ENCODE assay signal across 11 mouse cellular contexts in the genomic region with DNA sequence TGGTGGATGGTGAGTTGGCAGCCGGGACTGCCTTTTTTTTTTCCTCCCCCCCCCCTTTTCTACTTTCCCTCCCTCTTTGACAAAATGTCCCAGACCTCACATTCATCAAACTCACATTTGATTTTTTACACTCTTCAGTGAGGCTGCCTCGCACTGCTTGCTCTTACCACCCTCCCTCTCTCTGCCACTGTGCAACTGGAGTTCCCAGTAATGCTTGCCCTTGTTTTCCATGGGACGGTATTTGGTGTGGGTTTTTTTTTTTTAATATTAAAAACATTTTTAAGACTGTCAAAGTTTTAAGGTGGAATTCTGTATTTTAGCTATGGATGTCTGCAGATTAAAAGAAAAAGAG.
DNase-seq lines count a peak whose midpoint lies in the region; ATAC-seq and TF ChIP-seq lines count a peak whose summit lies in the region.
"Had no signal": no experiment of that assay in that cellular context is flagged by ENCODE, and none has a peak within 500 bp of the region (broad histone marks: within the 10 kb centered on the region; RNA-seq: fewer than 3 reads in every experiment).

No protein-coding gene starts in this region.

- H3K27me3 ChIP-seq in forebrain, embryonic 13.5 days, result no peaks in the 10 kb centered on the region
- H3K27me3 ChIP-seq in hindbrain, postnatal 0 days (ENCODE audit: insufficient read depth, low read length), result no peaks in the 10 kb centered on the region
- no peaks in the 10 kb centered on the region for H3K27me3 ChIP-seq in neural tube, embryonic 15.5 days (replicated peaks)
- H3K27me3 ChIP-seq in intestine, embryonic 15.5 days (replicated peaks), result no peaks in the 10 kb centered on the region
- H3K27me3 ChIP-seq: liver, embryonic 13.5 days had no signal

- intact Hi-C loops in left cerebral cortex, adult 2 months (cut with DNase I), result loop anchor here (5.0 to 10.0 kb wide), 2 partner anchors 35 to 193 kb away; partner anchors contain the start of genes E130114P18Rik and Nfia
- intact Hi-C loops in left cerebral cortex, postnatal 14 days (cut with DNase I), result loop anchor here (5.0 to 10.0 kb wide), 3 partner anchors 35 to 743 kb away; no protein-coding TSS in a partner anchor

- no peaks in the 10 kb centered on the region for H3K9me3 ChIP-seq in forebrain, embryonic 13.5 days (replicated peaks)
- no peaks in the 10 kb centered on the region for H3K9me3 ChIP-seq in hindbrain, postnatal 0 days (ENCODE audit: low read length)
- no peaks in the 10 kb centered on the region for H3K9me3 ChIP-seq in neural tube, embryonic 15.5 days (replicated peaks)
- no peaks in the 10 kb centered on the region for H3K9me3 ChIP-seq in intestine, embryonic 15.5 days
- H3K9me3 ChIP-seq: liver, embryonic 13.5 days had no signal

- no peak for DNase-seq in left cerebral cortex, adult 2 months (ENCODE audit: extremely low spot score in 1 of 2, low spot score in 2 of 2)
- no peak for DNase-seq in left cerebral cortex, postnatal 14 days (ENCODE audit: low spot score in 2 of 2)
- DNase-seq in hindbrain, postnatal 0 days (ENCODE audit: low spot score), result no peak
- DNase-seq in spleen, adult 12 weeks (ENCODE audit: low spot score), result no peak
- DNase-seq: heart, postnatal 4 days; liver, embryonic 13.5 days; thymus, postnatal 25 days had no signal

- peak; percentile 64 for ATAC-seq in forebrain, embryonic 13.5 days
- peak; percentile 52 for ATAC-seq in hindbrain, postnatal 0 days
- no peak for ATAC-seq in neural tube, embryonic 15.5 days (ENCODE audit: low FRiP score)
- ATAC-seq in intestine, embryonic 15.5 days, result no peak

- TF ChIP-seq CTCF in left cerebral cortex, adult 2 months (IDR thresholded peaks at IDR 0.05), result no peak
- TF ChIP-seq CTCF in hindbrain, postnatal 0 days (IDR thresholded peaks at IDR 0.05; ENCODE audit: low read depth), result no peak

- H3K9ac ChIP-seq in forebrain, embryonic 13.5 days, result peak overlapping the region; percentile 79
- peak overlapping the region; percentile 59 for H3K9ac ChIP-seq in hindbrain, postnatal 0 days (replicated peaks; ENCODE audit: low read length)
- no peak overlapping the region for H3K9ac ChIP-seq in neural tube, embryonic 15.5 days (replicated peaks)
- no peak overlapping the region for H3K9ac ChIP-seq in intestine, embryonic 15.5 days
- H3K9ac ChIP-seq: liver, embryonic 13.5 days had no signal

- peak overlapping the region; percentile 60 for H3K4me2 ChIP-seq in forebrain, embryonic 13.5 days
- peak overlapping the region; percentile 57 for H3K4me2 ChIP-seq in hindbrain, postnatal 0 days (ENCODE audit: low read depth, low read length)
- H3K4me2 ChIP-seq in neural tube, embryonic 15.5 days, result peak overlapping the region; percentile 45
- no peak overlapping the region for H3K4me2 ChIP-seq in intestine, embryonic 15.5 days (replicated peaks)
- H3K4me2 ChIP-seq: liver, embryonic 13.5 days had no signal

- peak overlapping the region; percentile 58 for H3K27ac ChIP-seq in left cerebral cortex, adult 2 months
- peak overlapping the region; percentile 96 for H3K27ac ChIP-seq in forebrain, embryonic 13.5 days
- peak overlapping the region; percentile 85 for H3K27ac ChIP-seq in hindbrain, postnatal 0 days
- H3K27ac ChIP-seq in neural tube, embryonic 15.5 days (replicated peaks), result peak overlapping the region; percentile 75
- H3K27ac ChIP-seq in intestine, embryonic 15.5 days, result no peak overlapping the region
- H3K27ac ChIP-seq: liver, embryonic 13.5 days had no signal

- WGBS in forebrain, embryonic 13.5 days, result 30% methylated on average over 3 of the region's 3 CpGs
- 21% methylated on average over 3 of the region's 3 CpGs for WGBS in hindbrain, postnatal 0 days
- 62% methylated on average over 3 of the region's 3 CpGs for WGBS in neural tube, embryonic 15.5 days
- WGBS in intestine, embryonic 15.5 days, result 79% methylated on average over 3 of the region's 3 CpGs

- H3K4me3 ChIP-seq in left cerebral cortex, adult 2 months, result peak overlapping the region; percentile 29
- H3K4me3 ChIP-seq in forebrain, embryonic 13.5 days, result peak overlapping the region; percentile 48
- peak overlapping the region; percentile 37 for H3K4me3 ChIP-seq in hindbrain, postnatal 0 days (ENCODE audit: low read length)
- peak overlapping the region; percentile 29; the same call in 1 of the 2 replicates for H3K4me3 ChIP-seq in neural tube, embryonic 15.5 days (replicated peaks)
- H3K4me3 ChIP-seq in intestine, embryonic 15.5 days (replicated peaks), result no peak overlapping the region
- H3K4me3 ChIP-seq: liver, embryonic 13.5 days; myocyte had no signal

- H3K4me1 ChIP-seq in forebrain, embryonic 13.5 days, result peaks cover 58% of the 10 kb centered on the region
- peaks cover 12% of the 10 kb centered on the region; the same call in 1 of the 2 replicates for H3K4me1 ChIP-seq in hindbrain, postnatal 0 days (ENCODE audit: insufficient read depth, low read length)
- H3K4me1 ChIP-seq in neural tube, embryonic 15.5 days, result peaks cover 17% of the 10 kb centered on the region; the same call in 1 of the 2 replicates
- H3K4me1 ChIP-seq in intestine, embryonic 15.5 days (replicated peaks), result no peaks in the 10 kb centered on the region
- H3K4me1 ChIP-seq: liver, embryonic 13.5 days had no signal

- no peaks in the 10 kb centered on the region for H3K36me3 ChIP-seq in forebrain, embryonic 13.5 days (ENCODE audit: poor library complexity, severe bottlenecking)
- H3K36me3 ChIP-seq in hindbrain, postnatal 0 days (ENCODE audit: insufficient read depth, low read length), result no peaks in the 10 kb centered on the region
- H3K36me3 ChIP-seq in neural tube, embryonic 15.5 days, result no peaks in the 10 kb centered on the region
- H3K36me3 ChIP-seq in intestine, embryonic 15.5 days, result no peaks in the 10 kb centered on the region
- H3K36me3 ChIP-seq: liver, embryonic 13.5 days had no signal

Comparison
In these comparisons a context has a peak if more than half of its experiments do, and no peak if none do; other contexts are left out.
1. ATAC-seq: peak in forebrain, embryonic 13.5 days (single experiment) and hindbrain, postnatal 0 days (single experiment); none in neural tube, embryonic 15.5 days (single experiment) and intestine, embryonic 15.5 days (single experiment).
2. H3K9ac ChIP-seq: peak in forebrain, embryonic 13.5 days (single experiment) and hindbrain, postnatal 0 days (single experiment); none in neural tube, embryonic 15.5 days (single experiment) and intestine, embryonic 15.5 days (single experiment).